Mouse (Mus musculus) intestine, embryonic 16.5 days (tissue): ENCODE results near the gene Cyp19a1. TPM values are rescaled to one million over a fixed set of nuclear protein-coding genes. Genes with fewer than 3 reads are reported as not detected.

Source experiments
- polyA plus RNA-seq: library from polyadenylated mRNA; unstranded; fragments of >200 nt; fragmentation: Nextera tagmentation; extraction: Ambion mirVana; gene quantifications from 2 replicates; pipeline ENCODE4 v1.2.1, GENCODE M21; 2015

Cyp19a1 gene
- polyA plus RNA-seq, 1 experiment from 2014 or later, result not detected

Other genes with a start within 250 kb of the Cyp19a1 start
- 0.15 and 0.20 TPM in 2 replicates for gene Tnfaip8l3, start 199.7 kb downstream of the Cyp19a1 start, polyA plus RNA-seq
- gene Gldn, start 18.4 kb upstream of the Cyp19a1 start, polyA plus RNA-seq, result not detected in 2 replicates
- 2.3 TPM in 2 replicates for gene Dmxl2, start 233.5 kb upstream of the Cyp19a1 start, polyA plus RNA-seq